Mouse (Mus musculus) ZHBTc4 (cell line): ENCODE data around the gene Parg.
"Not testable (repeated sequence)": the region's sequence is repeated elsewhere in the genome, so short reads cannot be mapped to it uniquely, and the experiment has no call there.

Experiments
- DNase-seq: peaks from one replicate; pipeline ENCODE4 v3.0.0-alpha.2; 2011; ENCODE audit warnings: low read depth, low spot score

Parg gene

DNA sequence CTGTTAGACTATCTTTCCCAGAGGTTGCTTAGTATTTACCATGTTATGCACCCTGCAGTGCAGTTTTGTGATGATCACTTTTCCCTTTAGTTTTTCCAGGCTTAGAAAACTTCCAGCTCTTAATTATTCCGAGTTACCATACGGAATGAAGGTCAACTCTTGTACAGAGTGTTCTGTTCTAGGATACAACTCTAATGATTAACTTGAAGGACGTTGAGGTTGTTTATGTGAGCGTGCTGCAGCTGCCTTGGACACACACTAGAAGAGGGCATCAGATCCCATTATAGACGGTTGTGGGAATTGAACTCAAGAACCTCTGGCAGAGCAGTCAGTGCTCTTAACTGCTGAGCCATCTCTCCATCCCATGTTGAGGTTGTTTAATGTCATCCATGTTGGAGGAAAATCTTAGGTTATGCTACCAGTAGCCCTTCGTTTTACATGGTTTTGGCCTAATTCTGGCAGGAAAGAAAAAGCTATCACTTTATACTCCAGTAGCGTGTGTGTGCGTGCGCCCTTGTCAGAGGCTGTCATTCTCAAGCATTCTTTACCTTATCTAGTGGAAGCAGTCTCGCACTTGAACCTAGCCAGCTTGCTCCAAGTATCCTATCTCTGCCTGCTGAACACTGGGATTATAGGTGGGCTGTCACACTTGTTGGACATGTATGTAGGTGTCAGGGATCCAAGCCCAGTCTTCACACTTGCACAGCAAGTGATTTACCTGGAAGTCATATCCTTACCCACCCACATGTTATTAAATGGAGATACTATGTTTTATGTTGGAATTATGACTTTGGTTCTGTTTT, 22.2 kb upstream of the Parg start:
- DNase-seq: no peak

GRCm38 (mm10) chr14:32180861-32181260, 20.9 kb upstream of the Parg start:
- DNase-seq: no peak

- no peak for DNase-seq
These were observed 17.9 kb upstream of the Parg start for GRCm38 (mm10) chr14:32183846-32184245.

GRCm38 (mm10) chr14:32190627-32191391, 10.9 kb upstream of the Parg start:
- DNase-seq: no peak

- DNase-seq: no peak
These were observed 9.8 kb upstream of the Parg start for GRCm38 (mm10) chr14:32191926-32192325.

DNA sequence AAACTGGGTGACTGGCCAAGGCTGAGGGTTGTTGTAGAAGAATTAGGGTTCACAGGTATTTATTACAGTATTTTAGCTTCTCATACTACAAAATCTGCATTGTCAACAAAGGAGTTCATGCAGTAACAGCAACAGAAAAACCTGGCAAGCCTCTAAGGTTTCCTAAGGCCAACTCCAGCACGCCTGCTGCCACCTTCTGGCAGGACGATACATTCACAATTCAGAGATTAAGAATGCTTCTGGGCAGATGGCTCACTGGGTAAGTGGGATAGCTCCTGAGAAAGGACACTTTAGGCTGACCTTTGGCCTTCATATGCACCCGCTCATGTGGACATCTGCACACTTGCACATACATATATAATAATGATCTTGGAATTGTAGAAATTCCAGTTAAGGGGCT, 9.3 kb upstream of the Parg start:
- peak; percentile 75 for DNase-seq

DNA sequence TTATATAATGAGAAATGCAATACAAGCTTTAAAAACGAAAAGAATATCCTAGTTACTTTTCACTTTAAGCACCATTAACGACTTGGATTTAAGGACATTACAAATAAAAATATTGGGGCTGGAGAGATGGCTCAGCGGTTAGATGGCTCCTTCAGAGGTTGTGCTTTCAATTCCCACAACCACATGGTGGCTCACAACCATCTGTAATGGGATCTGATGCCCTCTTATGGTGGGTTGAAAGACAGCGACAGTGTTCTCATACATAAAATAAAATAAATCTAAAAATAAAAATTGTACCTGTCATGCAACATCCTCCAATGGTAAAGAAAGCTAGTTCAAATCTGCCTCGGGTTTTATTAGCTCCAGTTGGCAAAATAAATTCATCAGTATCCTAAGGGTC, 8.2 kb upstream of the Parg start:
- DNase-seq: not testable (repeated sequence)

GRCm38 (mm10) chr14:32201354-32201753, 395 bp upstream of the Parg start:
- peak; percentile 41 for DNase-seq

DNA sequence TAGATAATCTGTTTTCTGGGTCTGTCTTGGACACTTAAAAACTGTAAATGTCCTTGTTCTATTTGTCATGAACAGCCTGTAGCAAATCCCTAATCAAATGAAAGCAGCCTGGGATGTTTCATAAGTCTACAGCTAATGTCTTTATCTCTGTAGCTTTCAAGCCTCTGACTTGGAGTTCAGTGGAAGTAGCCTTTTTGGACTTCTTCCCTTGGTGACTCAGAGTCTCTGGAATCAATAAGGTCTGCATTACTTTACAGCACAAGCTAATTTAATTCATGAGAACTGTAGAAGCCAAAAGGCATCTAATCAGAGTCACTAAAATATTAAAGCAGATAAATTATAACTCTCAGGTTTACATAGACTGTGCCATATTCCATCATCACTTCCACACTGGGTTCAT, 24.9 kb downstream of the Parg start:
- no peak for DNase-seq

DNA sequence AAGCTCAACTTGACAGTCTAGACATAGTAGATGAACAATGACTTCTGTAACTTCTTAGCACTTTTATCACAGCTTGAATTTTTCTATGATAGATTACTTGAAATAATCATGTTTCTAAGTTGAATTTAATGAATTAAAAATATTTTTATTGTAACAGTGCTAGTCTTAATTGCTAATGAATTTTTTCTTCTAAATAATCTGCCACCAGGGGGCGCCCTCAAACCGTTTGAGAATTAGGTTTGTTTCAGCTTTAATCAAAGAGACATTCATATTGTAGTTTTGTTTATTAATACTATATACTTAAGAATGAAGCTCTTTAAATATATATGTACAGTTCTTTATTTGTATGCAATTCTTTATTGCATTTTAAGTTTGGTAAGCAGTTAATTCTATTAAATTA, 27.2 kb downstream of the Parg start:
- peak; percentile 50 for DNase-seq

DNA sequence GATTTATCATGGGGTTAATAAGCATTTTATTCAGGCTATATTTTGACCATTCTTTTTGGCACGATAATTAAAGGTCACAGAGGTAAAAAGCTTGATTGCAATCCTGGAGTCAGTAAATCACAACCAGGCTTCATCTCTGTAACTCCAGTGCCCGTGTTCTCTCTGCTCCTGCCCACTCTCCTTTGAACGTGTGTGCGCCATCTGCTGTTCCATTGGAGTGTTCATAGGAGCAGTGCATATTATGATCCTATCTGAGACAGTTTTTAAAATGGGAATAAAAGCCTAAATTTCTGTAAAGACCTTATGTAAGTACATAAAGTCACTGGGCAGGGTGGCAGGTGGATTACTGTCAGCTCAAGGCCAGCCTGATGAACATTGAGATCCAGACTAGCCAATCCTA, 40.7 kb downstream of the Parg start:
- DNase-seq: no peak

DNA sequence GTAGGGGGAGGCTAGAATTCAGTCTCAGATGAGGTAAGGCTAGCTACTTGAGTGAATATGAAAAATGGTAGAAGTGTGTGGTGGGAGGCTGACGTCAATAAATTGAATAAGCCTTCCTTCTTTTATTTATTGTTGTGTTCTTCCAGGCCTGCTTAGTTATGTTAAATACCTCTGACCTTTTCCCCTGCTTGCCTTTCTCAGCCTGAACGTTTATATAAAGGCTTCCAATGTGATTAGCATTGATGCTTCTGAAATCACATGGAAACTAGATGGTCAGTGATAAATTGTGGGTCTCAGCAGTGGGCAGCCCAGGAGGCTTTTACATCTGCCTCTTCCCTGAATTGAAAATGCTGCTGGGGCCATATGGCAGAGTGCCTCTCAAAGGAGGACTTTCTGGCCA, 44.3 kb downstream of the Parg start:
- no peak for DNase-seq

GRCm38 (mm10) chr14:32249616-32250015, 47.9 kb downstream of the Parg start:
- no peak for DNase-seq

DNA sequence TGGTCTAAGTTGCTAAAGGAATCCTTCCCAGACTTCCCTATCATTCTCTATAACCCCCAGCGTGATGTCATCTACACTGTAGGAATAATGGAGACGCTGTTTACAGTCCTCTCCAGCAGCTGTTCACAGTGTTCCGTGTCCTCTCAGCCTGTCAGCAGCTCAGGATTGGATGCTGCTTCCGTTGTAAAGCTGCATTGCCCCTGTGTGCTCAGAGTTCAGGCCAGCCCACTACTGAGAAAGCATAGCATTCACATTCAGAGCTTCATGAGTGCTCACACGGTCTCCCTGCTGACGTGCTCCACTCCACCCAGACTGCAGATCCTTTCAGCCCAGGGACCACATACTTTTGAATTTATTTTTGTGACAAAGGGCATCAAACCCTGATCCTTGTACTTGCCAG, 59.1 kb downstream of the Parg start:
- no peak for DNase-seq

GRCm38 (mm10) chr14:32261741-32262140, 60.0 kb downstream of the Parg start:
- DNase-seq: no peak

DNA sequence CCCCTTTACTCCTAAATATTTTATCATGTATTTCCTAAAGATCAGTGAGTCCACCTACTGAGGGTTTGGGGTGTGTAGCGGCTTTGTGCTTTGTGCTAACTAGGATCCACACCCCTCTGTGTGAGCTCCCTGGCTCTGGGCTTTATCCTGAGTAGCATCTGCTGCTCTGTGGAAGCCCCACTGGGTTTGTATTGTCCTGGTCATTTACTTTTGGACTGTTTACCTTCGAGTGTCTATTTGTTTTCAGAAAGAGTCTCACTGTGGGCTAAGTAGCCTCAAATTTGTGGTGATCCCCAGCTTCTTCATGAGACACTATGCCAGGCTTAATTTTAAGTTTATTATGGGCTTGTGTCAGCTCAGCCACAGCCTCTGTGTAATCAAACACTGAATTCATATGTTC, 67.2 kb downstream of the Parg start:
- peak; percentile 35 for DNase-seq

GRCm38 (mm10) chr14:32269589-32269988, 67.8 kb downstream of the Parg start:
- DNase-seq: no peak

DNA sequence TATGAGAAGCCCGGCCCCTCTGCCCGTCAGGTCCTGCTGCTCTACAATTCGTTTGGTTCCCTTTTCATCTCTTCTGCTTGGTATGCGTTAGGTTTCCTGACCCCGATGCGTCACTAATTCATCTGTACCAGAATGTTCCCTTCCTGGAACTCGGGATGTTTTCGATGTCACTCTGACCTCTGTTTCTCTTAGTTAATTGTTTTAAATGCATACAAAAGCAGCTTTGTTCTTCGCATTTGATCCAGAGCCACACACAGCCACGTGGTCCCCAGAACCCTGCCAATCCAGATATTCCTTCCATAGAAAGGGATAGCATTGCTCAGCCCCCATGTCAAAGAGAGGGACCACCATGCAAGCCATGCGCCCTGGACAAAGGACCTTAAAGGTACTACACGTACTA, 99.9 kb downstream of the Parg start:
- DNase-seq: no peak

DNA sequence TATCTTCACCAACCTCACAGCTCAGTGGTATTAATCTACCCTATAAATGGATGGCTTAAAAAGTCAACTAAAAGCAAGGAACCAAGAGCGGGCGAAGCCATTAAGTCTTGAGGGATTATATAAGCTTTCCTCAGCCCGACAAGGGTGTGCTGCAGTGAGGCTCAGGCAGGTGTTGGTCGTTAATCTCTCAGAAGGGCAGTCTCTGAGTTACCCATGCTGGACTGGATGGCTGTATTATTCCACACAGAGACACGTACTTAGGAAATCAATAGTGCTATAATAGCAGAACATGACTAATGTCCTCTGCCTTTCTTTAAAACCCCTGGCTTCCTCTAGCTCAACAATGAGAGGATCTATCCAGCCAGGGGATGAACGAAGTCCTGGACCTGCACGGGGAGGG, 100.7 kb downstream of the Parg start:
- no peak for DNase-seq

GRCm38 (mm10) chr14:32304921-32305320, 103.2 kb downstream of the Parg start:
- peak; percentile 17 for DNase-seq

DNA sequence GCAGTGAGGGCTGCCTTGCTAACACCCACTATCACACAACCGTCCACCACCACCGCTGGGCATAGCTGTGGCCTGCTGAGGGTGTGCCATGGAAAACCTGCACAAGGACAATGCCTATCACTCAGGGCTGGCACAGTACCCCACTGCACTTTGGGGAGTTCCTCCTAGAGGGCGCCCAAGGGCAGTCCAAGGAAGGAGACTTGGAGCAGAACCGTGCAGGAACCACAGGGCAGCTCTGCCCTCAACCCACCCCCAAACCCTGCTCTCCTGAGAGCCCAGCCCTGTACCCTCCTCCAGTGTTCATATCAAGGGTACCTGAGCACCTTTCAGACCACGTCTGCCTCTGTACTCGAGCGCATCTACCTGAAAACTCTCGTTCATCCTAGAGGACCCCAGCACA, 108.1 kb downstream of the Parg start:
- DNase-seq: peak; percentile 40

DNA sequence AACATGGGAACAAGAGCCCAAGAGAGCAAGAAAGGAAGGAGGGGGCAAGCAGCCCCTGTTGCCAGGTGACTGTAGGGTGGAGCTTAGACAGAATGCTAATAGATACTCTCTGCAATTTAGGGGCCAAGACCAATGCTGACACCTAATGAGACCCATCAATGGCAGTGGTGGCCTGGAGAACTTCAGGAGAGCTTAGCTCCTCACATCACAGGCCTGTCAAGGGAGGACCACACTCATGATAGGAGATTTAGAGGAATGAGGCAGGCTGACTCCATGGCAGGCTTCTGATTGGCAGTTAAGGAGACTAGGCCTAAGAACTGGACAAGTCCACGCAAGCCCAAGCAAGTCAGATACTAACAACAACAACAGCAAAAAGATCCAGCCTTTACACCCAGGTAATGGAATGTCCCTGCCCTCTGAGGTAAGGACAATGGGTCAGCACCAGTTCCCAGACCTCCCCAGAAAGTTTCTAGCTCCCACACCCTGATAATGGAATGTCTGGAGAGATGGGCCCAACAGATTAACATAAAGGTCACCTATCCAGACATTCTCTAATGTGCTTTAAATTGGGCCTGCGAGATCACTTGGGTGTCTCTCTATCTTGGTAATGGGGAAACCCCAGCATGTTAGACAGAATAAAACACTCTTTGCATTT, 109.8 kb downstream of the Parg start:
- peak; percentile 67 for DNase-seq

GRCm38 (mm10) chr14:32317822-32318221, 116.1 kb downstream of the Parg start:
- peak; percentile 97 for DNase-seq
